Mouse (Mus musculus): ENCODE measurements around the gene Galnt9.

DNA sequence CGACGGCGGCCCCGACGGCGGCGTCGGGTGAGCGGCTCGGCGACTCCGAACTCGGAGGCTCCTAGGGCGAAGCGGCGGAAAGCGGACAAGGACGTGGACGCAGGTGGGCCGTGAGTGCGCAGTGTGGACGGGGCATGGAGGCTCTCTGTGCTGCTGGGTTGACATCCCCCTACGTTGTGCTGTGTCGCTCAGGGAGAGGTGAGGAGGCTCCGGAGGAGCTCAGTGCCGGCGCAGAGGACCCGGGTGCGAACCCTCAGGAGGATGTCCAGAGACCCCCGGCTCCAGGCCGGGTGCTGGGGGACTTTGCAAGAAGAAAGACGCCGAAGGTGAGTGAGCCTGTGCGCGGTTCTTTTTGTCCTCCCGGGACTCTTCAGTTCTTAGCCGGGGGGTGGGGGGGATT lies 109.5 kb downstream of the Galnt9 start:
- no peak for TF ChIP-seq CTCF (IDR thresholded peaks at IDR 0.05; ENCODE audit: low read depth)
- no peak for TF ChIP-seq EP300 (IDR thresholded peaks at IDR 0.05; ENCODE audit: low read depth)
